Mouse (Mus musculus): ENCODE results near the gene Rab5c.

Gene Rab5c

DNA sequence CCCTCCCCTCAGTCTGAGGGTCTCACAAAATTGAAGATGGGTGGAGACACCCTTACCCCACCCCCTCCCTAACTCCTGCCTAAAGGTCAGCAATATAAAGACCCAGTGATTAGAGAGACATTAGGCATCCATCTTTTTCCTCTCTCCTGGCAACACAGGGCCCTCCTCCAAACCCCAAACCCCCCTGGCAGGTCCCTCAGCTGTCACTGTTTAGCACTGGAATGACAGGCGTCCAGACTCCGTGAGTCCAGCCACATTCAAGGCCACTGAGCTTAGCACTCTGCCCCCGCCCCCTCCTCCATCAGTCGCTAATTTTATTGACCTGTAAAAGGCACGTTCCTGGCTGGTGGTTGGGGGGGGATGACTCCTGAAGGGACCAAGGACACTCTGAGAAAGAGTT lies 44.9 kb downstream of the Rab5c start:
- no peak for DNase-seq

DNA sequence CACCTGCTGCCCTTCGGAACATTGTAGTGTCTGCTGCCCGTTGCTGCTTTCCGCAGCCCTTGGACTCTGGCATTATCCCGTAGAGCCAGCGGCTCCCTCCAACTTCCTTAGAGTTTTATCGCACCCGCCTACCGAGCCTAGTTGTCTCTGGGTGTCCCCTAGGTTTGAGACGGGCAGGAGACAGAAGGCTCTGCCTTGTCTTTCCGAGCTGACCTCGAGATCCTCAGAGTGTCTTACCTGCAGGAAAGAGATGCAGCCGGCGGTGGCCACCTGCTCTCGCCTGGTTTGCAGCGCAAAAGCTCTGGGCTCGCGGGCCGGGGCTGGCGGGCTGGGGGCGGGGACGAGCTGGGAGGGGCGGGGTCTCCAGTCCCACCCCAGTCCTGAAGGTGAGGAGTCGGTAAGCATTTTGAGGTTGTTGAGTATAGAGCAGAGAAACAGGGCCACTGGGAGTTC lies 45.8 kb downstream of the Rab5c start, which contains the start of gene Zfp385c:
Gene Zfp385c (minus strand): TSS at position 292 of the 453 bp plus-strand sequence.
- DNase-seq, result no peak

DNA sequence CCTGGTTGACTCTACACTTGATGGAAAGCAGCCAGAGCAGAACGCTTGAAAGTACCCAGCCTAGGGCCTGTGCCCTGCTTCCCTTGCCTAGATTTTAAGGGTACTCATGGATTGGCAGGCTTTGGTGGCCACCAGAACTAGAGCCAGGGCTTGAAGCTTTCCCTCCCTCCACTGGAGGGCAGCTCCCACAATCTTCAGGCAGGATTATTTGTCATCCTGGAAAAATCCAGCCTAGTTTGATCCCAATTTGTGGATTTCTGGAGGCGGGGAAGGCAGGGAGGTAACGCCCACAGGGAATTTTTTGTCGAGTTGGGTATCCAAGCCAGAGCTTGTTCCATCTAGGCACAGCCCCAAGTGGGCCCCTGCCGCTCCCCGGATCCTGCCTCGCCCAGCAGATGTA lies 47.6 kb downstream of the Rab5c start:
- no peak for DNase-seq

DNA sequence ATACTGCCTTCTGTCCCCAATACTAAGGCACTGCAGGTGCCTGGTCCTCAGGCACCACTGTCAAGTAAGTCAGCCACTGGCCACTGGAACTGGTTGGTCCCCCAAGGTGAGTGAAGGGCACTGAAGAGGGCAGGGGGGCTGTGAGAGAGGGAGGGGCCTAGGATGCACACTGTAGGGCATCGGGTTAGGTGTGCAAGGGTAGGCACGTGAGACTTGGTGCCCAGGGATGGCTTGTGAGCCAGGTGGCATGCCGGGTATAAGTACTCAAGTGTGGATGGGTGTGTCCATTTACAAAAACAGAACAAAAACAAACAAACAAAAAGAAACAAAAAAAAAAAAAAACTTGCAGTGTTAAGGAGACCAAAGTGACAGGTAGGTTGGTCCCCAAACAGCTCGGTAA lies 49.6 kb downstream of the Rab5c start:
- DNase-seq, result no peak

DNA sequence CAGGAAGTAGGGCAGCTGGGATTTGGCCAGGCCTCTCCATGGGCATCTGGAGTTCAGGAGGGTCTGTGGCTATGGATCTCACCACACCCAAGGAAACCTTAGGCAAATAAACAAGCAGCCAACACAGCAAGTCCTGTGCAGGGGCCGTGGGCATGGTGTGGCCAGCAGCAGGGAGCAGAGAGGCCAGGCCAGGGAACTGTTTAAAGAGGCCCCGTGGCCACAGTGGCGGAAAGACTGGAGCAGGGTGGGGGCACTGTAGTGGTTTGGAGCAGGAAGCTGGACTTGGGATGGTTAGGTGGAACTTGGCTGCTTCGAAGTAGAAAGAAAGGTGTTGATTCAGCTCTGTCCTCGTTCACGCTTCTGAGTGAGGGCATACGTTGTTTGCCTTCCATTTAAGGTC lies 50.8 kb downstream of the Rab5c start:
- no peak for DNase-seq

DNA sequence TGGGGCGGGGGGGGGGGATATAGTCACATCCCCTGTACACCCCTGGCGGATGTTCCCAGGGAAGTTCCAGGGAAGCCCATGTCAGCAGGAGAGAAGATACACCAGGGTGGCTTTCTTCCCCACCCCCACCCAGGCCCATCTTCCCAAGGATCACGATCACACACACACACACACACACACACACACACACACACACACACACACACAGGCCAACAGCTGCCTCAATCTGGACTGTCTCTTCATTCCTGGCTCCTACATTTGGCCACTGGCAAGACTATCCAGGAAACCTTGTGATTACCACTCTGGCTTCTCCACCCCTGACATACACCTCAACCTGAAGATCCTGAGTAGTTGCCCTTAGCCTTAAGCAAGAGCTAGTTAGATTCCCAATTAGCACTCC lies 52.6 kb downstream of the Rab5c start:
- DNase-seq, result no peak

DNA sequence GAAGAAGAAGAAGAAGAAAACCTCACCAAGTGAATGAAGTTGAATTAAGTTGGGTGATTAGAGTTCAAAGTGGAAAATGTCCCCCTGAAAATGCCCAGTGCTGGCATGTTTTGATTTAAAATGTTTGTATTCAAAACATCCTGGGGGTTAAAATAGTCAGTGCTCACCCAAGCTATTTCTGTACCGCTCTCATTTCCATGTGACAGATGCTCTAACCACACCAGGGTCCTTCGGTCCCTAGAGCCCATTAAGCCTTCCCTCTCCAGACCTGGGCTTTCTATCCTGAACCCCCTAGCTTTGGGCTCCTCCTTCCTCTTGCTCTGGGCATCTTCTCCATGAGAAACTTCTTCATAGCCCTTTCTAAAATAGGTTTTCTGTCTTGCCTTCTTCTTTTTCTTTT lies 53.9 kb downstream of the Rab5c start:
- DNase-seq, result no peak

DNA sequence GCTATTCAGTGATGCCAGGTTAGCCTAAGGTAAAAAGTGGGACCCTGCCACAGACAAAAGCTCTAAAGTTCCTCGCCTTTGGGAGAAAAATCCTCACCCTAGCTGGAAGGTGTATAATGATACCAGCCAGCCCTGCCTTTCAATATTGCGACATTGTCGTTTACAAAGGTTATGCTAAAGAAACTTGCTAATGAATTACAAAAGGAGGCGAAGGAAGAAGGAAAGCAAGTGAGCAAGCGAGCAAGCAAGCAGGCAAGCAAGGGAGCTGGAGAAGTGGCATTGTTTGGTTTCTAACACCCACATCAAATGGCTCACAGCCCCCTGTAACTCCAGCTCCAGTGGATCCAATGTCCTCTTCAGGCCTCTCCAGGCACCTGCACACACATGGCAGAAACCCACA lies 55.5 kb downstream of the Rab5c start:
- DNase-seq, result no peak

DNA sequence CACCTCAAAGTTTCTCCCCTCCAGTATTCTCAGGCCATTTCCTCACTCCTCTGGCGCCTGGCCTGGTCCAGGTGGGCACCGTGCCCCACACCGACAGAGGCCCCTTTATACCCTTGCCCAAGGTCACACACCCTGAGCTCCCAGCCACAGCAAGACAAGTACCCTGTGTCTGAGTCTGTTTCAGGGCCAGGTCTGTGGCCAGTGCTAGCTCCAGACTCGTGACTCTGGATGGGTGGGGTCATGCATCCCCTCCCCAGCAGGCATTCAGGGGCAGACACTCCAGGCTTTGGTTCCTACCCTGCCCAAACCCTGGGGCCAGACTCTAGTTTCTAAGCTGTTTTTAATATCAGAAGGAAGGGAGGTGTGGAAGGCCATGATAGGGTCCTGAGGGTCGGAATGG lies 56.2 kb downstream of the Rab5c start:
- DNase-seq, result no peak

DNA sequence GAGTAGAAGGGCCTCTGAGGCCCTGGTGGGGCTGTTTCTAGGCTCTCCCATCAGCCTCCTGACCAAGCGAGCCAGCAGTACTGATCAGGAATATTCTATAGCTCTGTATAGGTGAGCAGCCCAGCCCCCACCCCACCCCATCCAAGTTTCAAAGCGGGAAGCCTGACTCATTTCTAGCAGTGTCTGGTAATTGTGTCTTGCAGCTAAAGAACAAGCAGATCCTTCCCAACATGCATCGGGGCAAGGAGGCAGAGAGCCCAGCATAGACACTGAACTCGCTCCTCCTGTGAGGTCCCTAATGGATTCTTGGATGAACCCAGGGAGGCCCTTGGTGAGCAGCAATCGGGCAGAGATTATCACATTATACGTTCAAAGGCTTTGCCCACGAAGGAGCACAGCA lies 60.2 kb downstream of the Rab5c start:
- peak; percentile 14 for DNase-seq

DNA sequence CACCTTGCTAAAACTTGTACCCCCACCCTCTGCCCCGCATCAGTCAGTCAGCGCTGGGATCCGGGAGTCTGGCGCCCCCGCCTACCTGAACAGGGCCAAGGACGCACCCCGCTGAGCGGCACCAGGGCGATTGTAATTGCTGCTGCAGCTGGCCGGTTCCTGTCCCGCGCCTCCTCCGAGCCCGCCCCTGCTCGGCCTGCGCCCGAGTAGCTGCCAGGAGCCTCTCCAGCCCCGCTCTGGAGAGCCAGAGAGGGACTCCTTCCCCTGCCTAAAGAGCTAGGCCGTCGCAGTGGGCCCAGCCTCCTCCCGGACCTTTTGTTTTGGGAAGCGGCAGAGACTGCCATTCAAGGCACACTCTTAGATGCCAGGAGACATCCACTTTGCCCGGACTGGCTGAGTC lies 64.8 kb downstream of the Rab5c start:
- DNase-seq, result no peak

DNA sequence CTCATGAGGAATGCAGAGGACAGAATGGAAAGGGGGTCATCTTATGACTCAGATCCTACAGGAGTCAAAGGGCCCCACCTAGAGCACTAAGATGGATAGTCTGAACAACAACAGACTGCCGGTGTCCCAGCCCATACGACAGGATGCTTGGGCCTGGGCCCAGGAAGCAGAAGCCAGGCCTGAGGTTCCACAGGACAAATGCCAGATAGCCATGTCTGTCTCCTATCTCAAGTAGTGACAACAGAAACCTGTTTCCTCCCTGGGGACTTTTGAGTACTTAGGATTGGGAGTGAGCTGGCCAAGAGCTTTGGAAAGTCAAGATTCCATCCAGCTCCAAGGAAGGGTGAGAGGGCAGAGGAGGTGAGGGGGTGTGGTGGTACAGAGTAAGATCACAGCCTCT lies 66.1 kb downstream of the Rab5c start:
- DNase-seq, result no peak

DNA sequence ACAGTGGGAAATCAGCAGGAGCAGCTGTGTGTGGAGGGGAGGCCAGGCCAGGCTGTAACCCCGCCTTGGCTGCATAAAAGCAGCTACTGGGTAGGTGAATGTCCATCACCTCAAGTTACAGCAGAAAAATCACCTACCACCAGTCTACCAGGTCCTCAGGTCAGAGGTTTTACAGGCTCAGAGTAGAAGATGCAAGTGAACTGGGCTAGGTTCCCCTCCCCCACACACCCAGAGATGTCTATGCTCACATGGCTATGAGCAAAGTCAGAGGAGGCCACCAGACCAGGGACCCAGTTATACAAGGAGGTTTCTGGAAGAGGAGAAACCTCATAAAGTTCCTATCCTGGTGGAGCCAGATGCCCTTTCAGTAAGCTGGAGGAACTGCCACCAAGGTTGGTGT lies 67.0 kb downstream of the Rab5c start:
- no peak for DNase-seq
